Mouse (Mus musculus): ENCODE results near the gene Vav2.

GRCm38 (mm10) chr2:27413582-27413935, 13.3 kb downstream of the Vav2 start:
- TF ChIP-seq POLR2A (IDR thresholded peaks at IDR 0.05; ENCODE audit: borderline replicate concordance, control insufficient read depth, low read depth, low read length) (no peak), CTCF (IDR thresholded peaks at IDR 0.05; ENCODE audit: control insufficient read depth, insufficient read depth, low read length) (no peak)

Measured in bone marrow, adult 2 months (tissue).